Mouse (Mus musculus): ENCODE data around the gene Sned1. TPM values are rescaled to one million over a fixed set of nuclear protein-coding genes. Genes with fewer than 3 reads are reported as not detected.

Sned1 gene
- 4.2 and 9.9 TPM in 2 replicates for polyA plus RNA-seq (2015; fragmentation: Nextera tagmentation; extraction: Ambion mirVana)

DNA sequence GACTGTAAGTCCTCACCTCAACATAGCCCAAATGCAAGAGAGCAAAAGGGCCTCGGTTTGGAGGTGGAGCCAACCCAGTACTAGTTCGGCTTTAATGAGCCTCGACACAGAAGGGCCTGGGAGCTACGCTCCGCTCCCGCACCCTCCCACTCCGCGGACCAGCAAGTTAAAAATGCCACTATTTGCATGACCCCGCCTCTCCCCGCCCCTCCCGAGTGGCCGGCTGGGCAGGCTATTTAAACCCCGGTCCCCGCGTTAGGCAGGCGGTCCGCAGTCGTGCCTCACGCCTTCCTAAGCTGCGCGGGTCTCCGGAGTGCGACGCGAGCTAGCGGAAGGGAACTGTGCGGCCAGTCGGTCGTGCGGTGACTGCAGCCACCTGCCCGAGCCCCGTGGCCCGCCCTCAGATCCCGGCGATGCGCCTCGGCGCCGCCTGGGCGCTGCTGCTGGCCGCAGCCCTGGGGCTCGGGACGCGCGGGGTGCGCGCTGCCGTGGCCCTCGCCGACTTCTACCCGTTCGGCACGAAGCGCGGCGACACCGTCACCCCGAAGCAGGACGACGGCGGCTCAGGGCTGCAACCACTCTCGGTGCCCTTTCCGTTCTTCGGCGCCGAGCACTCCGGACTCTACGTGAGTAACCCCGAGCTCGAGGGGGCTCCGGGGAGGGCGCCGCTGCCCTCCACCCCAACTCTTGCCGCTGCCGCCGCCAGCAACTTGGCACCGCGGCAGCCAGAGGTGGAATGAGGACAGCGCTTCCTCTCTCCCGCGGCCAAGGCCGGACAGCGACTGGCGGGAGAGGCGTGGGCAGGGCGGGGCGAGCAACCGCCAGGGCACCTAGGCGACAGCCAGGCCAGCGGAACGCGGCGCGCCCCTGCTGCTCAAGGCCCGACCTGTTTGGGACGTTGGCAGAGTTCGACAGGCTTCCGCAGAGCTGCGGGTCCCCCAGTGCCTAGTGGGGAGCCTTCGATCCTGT, at the start of gene Sned1:
Gene Sned1 (plus strand): TSS at position 266 of the 969 bp plus-strand sequence.

DNA sequence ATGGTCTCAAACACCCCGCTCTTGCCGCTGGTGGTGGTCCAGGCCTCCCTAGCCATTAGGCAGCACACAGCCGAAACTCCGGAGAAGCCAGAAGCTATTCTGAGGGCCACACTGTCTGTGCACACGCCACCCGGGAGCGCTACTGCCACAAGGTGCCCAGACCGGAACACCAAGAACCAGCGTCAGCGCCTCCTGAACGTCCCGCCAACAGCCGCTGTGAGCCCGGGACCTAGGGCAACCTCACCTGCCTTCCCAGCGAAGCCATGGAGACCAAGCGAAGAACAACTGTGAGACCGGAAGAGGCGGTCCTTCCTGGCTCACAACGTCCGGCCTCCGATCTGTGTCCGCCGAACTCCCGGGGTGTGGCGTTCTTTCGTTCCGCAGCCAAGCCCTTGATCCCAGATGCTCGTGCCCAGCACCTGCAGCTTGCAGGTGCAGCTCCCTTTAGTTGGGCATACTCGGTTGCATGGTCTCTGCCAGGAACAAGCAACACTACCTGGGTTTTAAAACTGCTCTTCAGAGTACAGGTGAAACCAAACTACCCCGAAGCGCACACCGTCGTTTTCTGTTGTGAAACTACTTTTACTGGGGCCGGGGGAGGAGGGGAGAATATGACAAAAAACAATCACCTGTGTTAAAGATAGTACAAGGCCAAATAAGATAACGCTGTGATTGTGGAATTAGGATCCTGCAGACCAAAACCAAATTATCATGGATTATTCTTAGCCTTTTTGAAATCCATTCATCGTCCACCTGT, 70.1 kb downstream of the Sned1 start, which contains the start of gene Mterf4:
Gene Mterf4 (minus strand): TSS at position 335 of the 757 bp plus-strand sequence.

DNA sequence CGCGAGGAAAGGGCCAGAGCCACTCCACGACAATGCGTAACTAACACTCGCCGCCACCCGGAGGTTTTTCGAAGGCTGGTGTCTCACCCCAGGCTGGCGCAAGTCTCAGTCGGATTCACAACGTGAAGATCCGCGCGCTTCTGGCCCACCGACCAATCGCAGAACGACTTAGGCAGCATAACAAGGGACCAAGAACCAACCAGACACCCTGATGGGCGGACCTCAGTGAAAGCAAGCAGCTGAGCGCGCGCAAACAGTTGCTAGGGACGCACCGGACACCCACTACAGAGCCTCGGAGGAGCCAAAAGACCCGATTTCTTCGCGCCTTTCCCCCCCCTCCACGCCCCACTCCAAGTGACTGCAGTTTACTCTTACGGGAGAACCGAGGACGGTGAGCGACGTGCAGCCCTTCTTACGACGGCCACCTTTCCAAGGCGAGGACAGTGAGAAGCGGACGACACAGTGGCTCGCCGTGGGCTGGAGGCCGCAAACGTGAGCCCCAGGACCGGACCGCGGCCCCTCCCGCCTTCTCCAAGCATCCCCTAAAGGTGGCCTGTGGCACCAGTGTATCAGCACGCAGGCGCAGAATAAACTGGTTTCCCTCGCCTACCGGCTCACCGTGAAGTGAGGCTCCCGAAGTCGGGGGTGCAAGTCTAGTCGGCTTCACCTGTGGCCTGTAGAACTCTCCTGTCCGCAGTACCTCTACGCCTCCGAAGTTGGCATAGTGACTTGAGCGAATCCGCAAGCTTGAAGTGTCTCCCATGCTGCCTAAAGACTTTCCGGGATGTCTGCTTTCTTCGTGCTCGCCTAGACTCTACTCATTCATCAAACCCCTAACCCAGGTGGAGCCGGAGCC, 107.2 kb downstream of the Sned1 start, which contains the start of the genes Ppp1r7 and Pask:
Gene Ppp1r7 (plus strand): TSS at position 207 of the 856 bp plus-strand sequence.
Gene Pask (minus strand): TSS at position 835 of the 856 bp plus-strand sequence.

Other genes starting within 250 kb of the Sned1 start
- 0.12 and 0.73 TPM in 2 replicates for gene Aqp12, start 229.5 kb upstream of the Sned1 start, polyA plus RNA-seq (2015; fragmentation: Nextera tagmentation; extraction: Ambion mirVana)
- 1.9 and 2.8 TPM in 2 replicates for gene Kif1a, start 133.9 kb upstream of the Sned1 start, polyA plus RNA-seq (2015; fragmentation: Nextera tagmentation; extraction: Ambion mirVana)
- gene Agxt, start 100.6 kb upstream of the Sned1 start, polyA plus RNA-seq (2015; fragmentation: Nextera tagmentation; extraction: Ambion mirVana) = 0.40 and 0.45 TPM in 2 replicates
- gene 2310007B03Rik, start 74.9 kb upstream of the Sned1 start, polyA plus RNA-seq (2015; fragmentation: Nextera tagmentation; extraction: Ambion mirVana) = 0.06 and 0.10 TPM in 2 replicates
- gene Crocc2, start 67.1 kb upstream of the Sned1 start, polyA plus RNA-seq (2015; fragmentation: Nextera tagmentation; extraction: Ambion mirVana) = 0.05 and 0.06 TPM in 2 replicates
- gene Mterf4, start 70.1 kb downstream of the Sned1 start, polyA plus RNA-seq (2015; fragmentation: Nextera tagmentation; extraction: Ambion mirVana) = 12.1 and 13.9 TPM in 2 replicates
- 37.6 and 41.4 TPM in 2 replicates for gene Ppp1r7, start 107.0 kb downstream of the Sned1 start, polyA plus RNA-seq (2015; fragmentation: Nextera tagmentation; extraction: Ambion mirVana)
- 8.1 and 9.1 TPM in 2 replicates for gene Pask, start 107.6 kb downstream of the Sned1 start, polyA plus RNA-seq (2015; fragmentation: Nextera tagmentation; extraction: Ambion mirVana)
- gene Ano7, start 138.1 kb downstream of the Sned1 start, polyA plus RNA-seq (2015; fragmentation: Nextera tagmentation; extraction: Ambion mirVana) = not detected in 2 replicates
- gene Hdlbp, start 243.0 kb downstream of the Sned1 start, polyA plus RNA-seq (2015; fragmentation: Nextera tagmentation; extraction: Ambion mirVana) = 71.1 and 74.5 TPM in 2 replicates